Mouse (Mus musculus) kidney, postnatal 0 days (tissue): ENCODE measurements around the gene Zdhhc12. TPM values are rescaled to one million over a fixed set of nuclear protein-coding genes. Genes with fewer than 3 reads are reported as not detected.
A peak's percentile ranks its signal among the peaks of the same experiment; 100 is the strongest.
"Not testable (repeated sequence)": the region's sequence is repeated elsewhere in the genome, so short reads cannot be mapped to it uniquely, and the experiment has no call there.

Experiments used
- ATAC-seq: fragments of 200-750 bp; cut with Nextera tagmentation; replicated peaks from 2 replicates; pipeline ENCODE4 v1.8.0; 2017; ENCODE audit warnings: low read depth, moderate number of reproducible peaks, moderate TSS enrichment, moderate library complexity; ENCODE audit not compliant: low FRiP score
- DNase-seq: peaks from one replicate; pipeline ENCODE4 v3.0.0-alpha.2; 2016; ENCODE audit warnings: low spot score
- H3K27ac ChIP-seq: fragments of 300-500 bp; sonication (generic); 2 replicates; pipeline ENCODE4 v1.5.1; 2014; ENCODE audit warnings: mild to moderate bottlenecking
- H3K27me3 ChIP-seq: fragments of 300-500 bp; sonication (generic); 2 replicates; pipeline ENCODE4 v1.6.1; 2014; ENCODE audit warnings: low read length, mixed read lengths; ENCODE audit not compliant: insufficient read depth
- H3K36me3 ChIP-seq: fragments of 300-500 bp; sonication (generic); 2 replicates; pipeline ENCODE4 v1.6.1; 2014; ENCODE audit warnings: low read length, mixed read lengths; ENCODE audit not compliant: insufficient read depth
- H3K4me1 ChIP-seq: fragments of 300-500 bp; sonication (generic); replicated peaks from 2 replicates; pipeline ENCODE4 v1.6.1; 2014; ENCODE audit warnings: antibody characterized with exemption, low read length, mixed read lengths; ENCODE audit not compliant: insufficient read depth
- H3K4me2 ChIP-seq: fragments of 300-500 bp; sonication (generic); 2 replicates; pipeline ENCODE4 v1.6.1; 2014; ENCODE audit warnings: mild to moderate bottlenecking, low read length, moderate library complexity, mixed read lengths
- H3K4me3 ChIP-seq: fragments of 300-500 bp; sonication (generic); replicated peaks from 2 replicates; pipeline ENCODE4 v1.5.1; 2014; ENCODE audit warnings: low read depth, low read length
- H3K9ac ChIP-seq: fragments of 300-500 bp; sonication (generic); 2 replicates; pipeline ENCODE4 v1.6.1; 2014; ENCODE audit warnings: low read depth, low read length
- H3K9me3 ChIP-seq: fragments of 300-500 bp; sonication (generic); replicated peaks from 2 replicates; pipeline ENCODE4 v1.6.1; 2016; ENCODE audit warnings: low read length, inconsistent platforms, mixed read lengths
- CTCF ChIP-seq: IDR thresholded peaks from 2 replicates; pipeline ENCODE4 v1.5.1; 2016; ENCODE audit warnings: antibody characterized with exemption, low read depth, mild to moderate bottlenecking, moderate library complexity
- WGBS: fragments of 180-500 bp; shearing (Covaris S2); extraction: QIAGEN DNeasy Blood & Tissue Kit; methylation state at CpG from one replicate; pipeline ENCODE4 v1.1.7; 2014; 5-methylcytosine and 5-hydroxymethylcytosine counted together
- polyA plus RNA-seq: library from polyadenylated mRNA; unstranded; fragments of >200 nt; fragmentation: Nextera tagmentation; extraction: Ambion mirVana; gene quantifications from 2 replicates; pipeline ENCODE4 v1.2.1, GENCODE M21; 2015

Zdhhc12 gene
- polyA plus RNA-seq, 1 experiment from 2014 or later: 31.8 TPM

DNA sequence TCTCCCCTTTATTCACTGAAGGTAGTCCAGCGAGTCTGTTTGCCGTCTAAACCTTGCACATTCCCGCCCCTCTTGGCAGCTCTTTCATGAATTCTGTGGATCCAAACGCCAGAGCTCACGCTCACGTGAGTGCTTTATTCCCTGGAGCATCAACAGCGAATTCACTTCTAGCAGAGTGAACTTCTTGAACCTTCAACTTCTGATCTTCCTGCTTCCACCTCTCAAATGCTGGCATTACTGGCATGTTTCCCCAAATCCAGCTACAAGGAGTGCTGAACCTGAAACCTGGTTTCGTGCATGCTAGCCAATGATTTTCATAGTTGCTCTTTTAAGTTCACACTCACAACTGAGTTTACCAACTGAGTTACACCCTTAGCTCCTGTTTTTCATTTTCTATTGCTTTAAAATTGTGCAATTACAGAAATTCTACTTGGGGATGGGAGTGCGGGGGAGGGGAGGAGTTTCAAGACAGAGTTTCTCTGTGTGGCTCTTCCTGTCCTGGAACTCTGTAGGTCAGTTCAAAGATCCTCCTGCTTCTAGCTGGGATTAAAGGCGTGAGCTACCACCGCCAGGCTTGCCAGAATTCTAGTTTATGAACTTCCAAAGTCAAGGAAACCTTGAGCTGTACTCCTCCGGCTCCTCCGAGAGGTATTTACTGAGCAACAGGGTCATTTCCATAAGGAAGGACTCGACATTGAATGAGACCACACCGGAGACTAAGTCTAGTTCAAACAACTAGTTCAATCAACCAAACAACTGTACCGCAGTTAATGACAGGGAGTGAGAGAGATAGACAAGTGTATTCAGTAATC is 39.6 kb upstream of the Zdhhc12 start:
- 11% methylated on average over 16 of the region's 16 CpGs for WGBS
- Histone ChIP-seq H3K4me2 (peak overlapping the region; percentile 90), H3K9me3 (no peaks in the 10 kb centered on the region), H3K4me1 (0 out of 2 replicates have a peak, but pooled peaks cover 12% of the 10 kb centered on the region), H3K36me3 (peaks cover 12% of the 10 kb centered on the region), H3K27ac (peak overlapping the region; percentile 90), H3K4me3 (peak overlapping the region; percentile 92), H3K9ac (peak overlapping the region; percentile 80), H3K27me3 (no peaks in the 10 kb centered on the region)
- peak; percentile 69 for DNase-seq
- TF ChIP-seq CTCF: no peak
- peak; percentile 55 for ATAC-seq

- not testable (repeated sequence) for H3K27ac ChIP-seq, H3K4me2 ChIP-seq, H3K27me3 ChIP-seq, H3K9ac ChIP-seq, ATAC-seq, DNase-seq, H3K4me3 ChIP-seq, H3K36me3 ChIP-seq, H3K9me3 ChIP-seq
- 44% methylated on average over 5 of the region's 5 CpGs for WGBS
- peak; percentile 42 for TF ChIP-seq CTCF
- 0 out of 2 replicates have a peak, but pooled peaks cover 12% of the 10 kb centered on the region for H3K4me1 ChIP-seq
These were observed 37.8 kb upstream of the Zdhhc12 start for GRCm38 (mm10) chr2:30131240-30131639.

DNA sequence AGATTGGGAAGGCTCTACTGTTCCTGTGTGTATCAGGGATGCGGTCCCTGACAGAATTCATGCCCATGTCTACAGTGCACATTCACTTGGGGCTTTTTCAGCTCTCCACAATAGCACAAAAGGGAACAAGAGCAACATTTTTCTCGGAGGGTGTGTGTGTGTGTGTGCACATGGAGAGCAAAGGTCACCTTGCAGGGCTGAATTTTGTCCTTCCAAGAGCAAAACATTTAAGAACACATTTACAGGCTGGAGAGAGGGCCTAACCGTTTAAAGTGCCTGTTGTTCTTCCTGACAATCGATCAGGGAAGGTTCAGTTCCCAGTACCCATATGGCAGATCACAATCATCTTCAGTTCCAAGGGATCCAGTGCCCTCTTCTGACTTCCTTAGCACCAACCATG is 36.7 kb upstream of the Zdhhc12 start:
- H3K4me3 ChIP-seq: no peak overlapping the region
- no peak for DNase-seq
- no peak for ATAC-seq
- no peak overlapping the region for H3K4me2 ChIP-seq
- no peak overlapping the region for H3K27ac ChIP-seq
- no peaks in the 10 kb centered on the region for H3K27me3 ChIP-seq
- H3K36me3 ChIP-seq: no peaks in the 10 kb centered on the region
- H3K9me3 ChIP-seq: no peaks in the 10 kb centered on the region
- H3K4me1 ChIP-seq: 0 out of 2 replicates have a peak, but pooled peaks cover 11% of the 10 kb centered on the region
- 66% methylated on average over 4 of the region's 4 CpGs for WGBS
- no peak for TF ChIP-seq CTCF
- H3K9ac ChIP-seq: no peak overlapping the region

- TF ChIP-seq CTCF: peak; percentile 89
- peak; percentile 81 for DNase-seq
- Histone ChIP-seq H3K27ac (no peak overlapping the region), H3K9me3 (no peaks in the 10 kb centered on the region), H3K9ac (no peak overlapping the region), H3K27me3 (no peaks in the 10 kb centered on the region), H3K36me3 (no peaks in the 10 kb centered on the region), H3K4me2 (no peak overlapping the region), H3K4me3 (no peak overlapping the region), H3K4me1 (0 out of 2 replicates have a peak, but pooled peaks cover 9% of the 10 kb centered on the region)
- WGBS: 22% methylated on average over 2 of the region's 2 CpGs
- ATAC-seq: no peak
These were observed 35.3 kb upstream of the Zdhhc12 start for GRCm38 (mm10) chr2:30128789-30129188.

GRCm38 (mm10) chr2:30124472-30125274 is 31.2 kb upstream of the Zdhhc12 start, which contains the start of gene Zer1:
Gene Zer1 (minus strand): TSS chr2:30124585.
- peak within 1 kb of the TSS; percentile 94 for H3K4me2 ChIP-seq
- H3K27me3 ChIP-seq: no peaks in the 10 kb centered on the region
- WGBS: 9% methylated on average over 29 of the region's 31 CpGs
- H3K4me3 ChIP-seq: peak within 1 kb of the TSS; percentile 71
- ATAC-seq (peak; percentile 92), DNase-seq (peak; percentile 97)
- peak within 1 kb of the TSS; percentile 88 for H3K9ac ChIP-seq
- TF ChIP-seq CTCF: no peak
- H3K27ac ChIP-seq: peak within 1 kb of the TSS; percentile 90
- no peaks in the 10 kb centered on the region for H3K36me3 ChIP-seq
- peaks cover 15% of the 10 kb centered on the region; the same call in 1 of the 2 replicates for H3K4me1 ChIP-seq
- no peaks in the 10 kb centered on the region for H3K9me3 ChIP-seq
